Mouse (Mus musculus): ENCODE results near the gene Catsper2. TPM values are rescaled to one million over a fixed set of nuclear protein-coding genes. Genes with fewer than 3 reads are reported as not detected.
A peak's percentile ranks its signal among the peaks of the same experiment; 100 is the strongest.

Gene Catsper2
- total and polyA plus RNA-seq, 3 experiments, result 1.2 to 2.5 TPM; not detected in 1

DNA sequence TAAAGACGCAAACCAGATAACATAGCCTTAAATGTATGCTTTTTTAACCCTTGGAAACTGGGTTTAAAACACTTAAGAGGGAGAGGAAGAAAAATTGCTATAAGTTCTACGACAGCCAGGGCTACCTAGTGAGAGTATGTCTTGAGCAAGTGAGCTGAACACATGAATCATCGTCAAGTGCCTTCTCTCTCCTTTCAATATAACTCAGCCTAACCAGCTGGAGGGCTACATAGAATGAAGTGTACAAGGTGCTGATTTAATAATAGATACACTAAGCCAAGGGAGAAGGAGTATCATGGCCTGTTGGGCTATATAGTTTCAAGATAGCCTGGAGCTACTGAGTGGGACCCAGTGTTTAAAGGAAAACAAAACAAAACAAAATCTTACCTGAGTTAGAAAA lies 4.9 kb upstream of the Catsper2 start:
- H3K4me1 ChIP-seq (ENCODE audit: control insufficient read depth in 1 of 2, insufficient read depth in 2 of 2, low read length in 2 of 2), result peaks cover 0 to 7% of the 10 kb centered on the region in 2 experiments

GRCm38 (mm10) chr2:121416356-121416755 lies 2.8 kb upstream of the Catsper2 start:
- no peaks in the 10 kb centered on the region for H3K9me3 ChIP-seq (replicated peaks; ENCODE audit: insufficient read depth, low read length)
- H3K4me3 ChIP-seq (ENCODE audit: control insufficient read depth in 1 of 2, insufficient read depth in 1 of 2, low read depth in 2 of 2, low read length in 2 of 2), result no peak overlapping the region; a peak in 1 of 4 replicates
- no peak for TF ChIP-seq BHLHE40 (IDR thresholded peaks at IDR 0.05; ENCODE audit: borderline replicate concordance, low read depth, low read length)
- no peak for TF ChIP-seq SIN3A (IDR thresholded peaks at IDR 0.05; ENCODE audit: low read length)
- no peak for TF ChIP-seq RCOR1 (IDR thresholded peaks at IDR 0.05; ENCODE audit: low read depth, low read length)
- no peak for TF ChIP-seq ETS1 (IDR thresholded peaks at IDR 0.05; ENCODE audit: low read depth, low read length)
- TF ChIP-seq E2F4 (IDR thresholded peaks at IDR 0.05; ENCODE audit: borderline replicate concordance, low read depth, low read length), result no peak
- H3K27ac ChIP-seq (ENCODE audit: control insufficient read depth, low read depth, low read length), result no peak overlapping the region
- H3K4me1 ChIP-seq (ENCODE audit: control insufficient read depth in 1 of 2, insufficient read depth in 2 of 2, low read length in 2 of 2), result peaks cover 0 to 7% of the 10 kb centered on the region in 2 experiments
- H3K79me2 ChIP-seq (ENCODE audit: control insufficient read depth, insufficient read depth, low read length, poor library complexity), result peaks cover 56% of the 10 kb centered on the region
- H3K36me3 ChIP-seq (ENCODE audit: control insufficient read depth in 1 of 2, insufficient read depth in 2 of 2, low read length in 2 of 2), result peaks cover 14 to 33% of the 10 kb centered on the region in 2 experiments
- H3K9ac ChIP-seq (ENCODE audit: control insufficient read depth, low read depth, low read length, poor library complexity, severe bottlenecking), result peak overlapping the region; percentile 13; the same call in 1 of the 2 replicates
- no peaks in the 10 kb centered on the region for H3K27me3 ChIP-seq (ENCODE audit: control insufficient read depth in 1 of 2, insufficient read depth in 2 of 2, low read length in 2 of 2)
- DNase-seq (ENCODE audit: low read depth, low spot score), result no peak

More for the DNA sequence above, 4.9 kb upstream of the Catsper2 start:
- Histone ChIP-seq H3K27ac (ENCODE audit: control insufficient read depth, low read depth, low read length) (no peak overlapping the region), H3K36me3 (ENCODE audit: control insufficient read depth in 1 of 2, insufficient read depth in 2 of 2, low read length in 2 of 2) (peaks cover 30 to 35% of the 10 kb centered on the region in 2 experiments), H3K4me3 (ENCODE audit: control insufficient read depth in 1 of 2, insufficient read depth in 1 of 2, low read depth in 2 of 2, low read length in 2 of 2) (no peak overlapping the region), H3K27me3 (ENCODE audit: control insufficient read depth in 1 of 2, insufficient read depth in 2 of 2, low read length in 2 of 2) (no peaks in the 10 kb centered on the region), H3K9ac (ENCODE audit: control insufficient read depth, low read depth, low read length, poor library complexity, severe bottlenecking) (no peak overlapping the region), H3K79me2 (ENCODE audit: control insufficient read depth, insufficient read depth, low read length, poor library complexity) (peaks cover 52% of the 10 kb centered on the region), H3K9me3 (replicated peaks; ENCODE audit: insufficient read depth, low read length) (no peaks in the 10 kb centered on the region)
- DNase-seq (ENCODE audit: low read depth, low spot score), result no peak
- TF ChIP-seq POLR2A (IDR thresholded peaks at IDR 0.05; ENCODE audit: control insufficient read depth in 1 of 2, insufficient read depth in 1 of 2, low read depth in 1 of 2, low read length in 2 of 2, poor library complexity in 1 of 2) (no peak), MYC (IDR thresholded peaks at IDR 0.05; ENCODE audit: low read depth, low read length) (no peak), JUND (IDR thresholded peaks at IDR 0.05; ENCODE audit: low read depth, low read length) (no peak), KAT2A (conservative IDR thresholded peaks at IDR 0.05; ENCODE audit: low read depth, low read length) (no peak), CTCF (IDR thresholded peaks at IDR 0.05 in 2 of 3, conservative IDR thresholded peaks at IDR 0.05 in 1 of 3; ENCODE audit: control insufficient read depth in 1 of 3, insufficient read depth in 1 of 3, low read depth in 2 of 3, low read length in 3 of 3, poor library complexity in 1 of 3, severe bottlenecking in 1 of 3) (no peak), MAX (IDR thresholded peaks at IDR 0.05; ENCODE audit: low read length) (no peak), USF2 (IDR thresholded peaks at IDR 0.05; ENCODE audit: borderline replicate concordance in 1 of 2, insufficient read depth in 1 of 2, low read depth in 1 of 2, low read length in 2 of 2) (no peak), SMC3 (IDR thresholded peaks at IDR 0.05; ENCODE audit: low read depth, low read length) (no peak), UBTF (IDR thresholded peaks at IDR 0.05; ENCODE audit: borderline replicate concordance, insufficient read depth, low read depth, low read length) (no peak), HCFC1 (IDR thresholded peaks at IDR 0.05; ENCODE audit: low read depth, low read length) (no peak), ELF1 (IDR thresholded peaks at IDR 0.05; ENCODE audit: low read depth, low read length) (no peak), SIN3A (IDR thresholded peaks at IDR 0.05; ENCODE audit: low read length) (no peak), ZNF384 (IDR thresholded peaks at IDR 0.05; ENCODE audit: low read depth, low read length) (no peak), RAD21 (IDR thresholded peaks at IDR 0.05; ENCODE audit: low read depth, low read length) (no peak), CHD2 (IDR thresholded peaks at IDR 0.05; ENCODE audit: low read length) (no peak), ETS1 (IDR thresholded peaks at IDR 0.05; ENCODE audit: low read depth, low read length) (no peak), TCF12 (IDR thresholded peaks at IDR 0.05; ENCODE audit: low read depth, low read length) (no peak), NELFE (IDR thresholded peaks at IDR 0.05; ENCODE audit: low read depth, low read length) (no peak)
